Mouse (Mus musculus): Measurements from ENCODE around the gene H2-Ab1. TPM values are rescaled to one million over a fixed set of nuclear protein-coding genes. Genes with fewer than 3 reads are reported as not detected.
"Not testable (repeated sequence)": the region's sequence is repeated elsewhere in the genome, so short reads cannot be mapped to it uniquely, and the experiment has no call there.

H2-Ab1 gene
- polyA plus RNA-seq, 1 experiment from 2014 or later, result 13.5 TPM

- H3K9ac ChIP-seq (ENCODE audit: low read depth, low read length); H3K4me1 ChIP-seq (ENCODE audit: control insufficient read depth, insufficient read depth, low read length); H3K4me2 ChIP-seq; H3K9me3 ChIP-seq (replicated peaks; ENCODE audit: control insufficient read depth, low read length); H3K36me3 ChIP-seq (ENCODE audit: control insufficient read depth, insufficient read depth, low read length); H3K27me3 ChIP-seq (ENCODE audit: control insufficient read depth, insufficient read depth, low read length); H3K4me3 ChIP-seq (ENCODE audit: low read depth, low read length); H3K27ac ChIP-seq (ENCODE audit: low read depth, low read length); ATAC-seq (replicated peaks; ENCODE audit: insufficient number of reproducible peaks, low FRiP score, low TSS enrichment): not testable (repeated sequence)
- WGBS (ENCODE audit: insufficient replicate concordance), result 79% methylated on average over 5 of the region's 9 CpGs
Observed at GRCm38 (mm10) chr17:34230971-34231370, 26.5 kb upstream of the H2-Ab1 start.

DNA sequence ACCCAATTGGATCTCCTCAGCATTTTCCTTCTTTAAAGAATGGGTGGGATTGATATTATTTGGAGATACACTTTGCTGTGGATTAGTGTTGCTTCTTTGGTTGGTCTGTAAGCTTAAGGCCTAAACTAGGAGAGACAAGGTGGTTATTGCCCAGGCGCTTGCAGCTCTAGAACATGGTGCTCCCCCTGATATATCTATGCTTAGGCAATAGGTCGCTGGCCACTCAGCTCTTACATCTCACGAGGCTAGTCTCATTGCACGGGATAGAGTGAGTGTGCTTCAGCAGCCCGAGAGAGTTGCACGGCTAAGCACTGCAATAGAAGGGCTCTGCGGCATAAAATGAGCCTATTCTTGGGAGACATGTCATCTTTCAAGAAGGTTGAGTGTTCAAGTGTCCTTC lies 25.5 kb upstream of the H2-Ab1 start:
- not testable (repeated sequence) for H3K27me3 ChIP-seq (ENCODE audit: control insufficient read depth, insufficient read depth, low read length); H3K4me1 ChIP-seq (ENCODE audit: control insufficient read depth, insufficient read depth, low read length); ATAC-seq (replicated peaks; ENCODE audit: insufficient number of reproducible peaks, low FRiP score, low TSS enrichment); H3K27ac ChIP-seq (ENCODE audit: low read depth, low read length); H3K4me3 ChIP-seq (ENCODE audit: low read depth, low read length); H3K9ac ChIP-seq (ENCODE audit: low read depth, low read length); H3K36me3 ChIP-seq (ENCODE audit: control insufficient read depth, insufficient read depth, low read length); H3K4me2 ChIP-seq; H3K9me3 ChIP-seq (replicated peaks; ENCODE audit: control insufficient read depth, low read length)
- WGBS (ENCODE audit: insufficient replicate concordance), result 80% methylated on average over 3 of the region's 7 CpGs

DNA sequence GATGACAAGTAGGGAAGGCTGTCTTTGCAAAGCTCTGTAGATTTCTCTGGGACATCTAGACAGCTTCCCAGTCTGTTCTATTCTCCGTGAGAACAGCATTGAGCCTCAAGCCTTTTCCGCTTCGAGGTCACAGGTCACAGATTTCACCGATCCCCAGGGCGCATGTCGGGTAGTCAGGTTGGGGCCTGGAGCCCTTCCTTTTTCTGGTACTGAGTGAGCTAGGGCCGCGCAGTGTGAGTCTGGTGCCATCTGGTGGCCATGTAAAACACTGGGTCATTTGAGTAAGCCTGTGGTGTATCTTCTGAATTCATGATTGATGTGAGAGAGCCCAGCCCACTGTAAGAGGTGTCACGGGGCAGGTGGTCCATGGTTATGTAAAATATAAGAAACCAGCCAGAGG lies 22.6 kb upstream of the H2-Ab1 start:
- WGBS (ENCODE audit: insufficient replicate concordance), result 58% methylated on average over 9 of the region's 9 CpGs

DNA sequence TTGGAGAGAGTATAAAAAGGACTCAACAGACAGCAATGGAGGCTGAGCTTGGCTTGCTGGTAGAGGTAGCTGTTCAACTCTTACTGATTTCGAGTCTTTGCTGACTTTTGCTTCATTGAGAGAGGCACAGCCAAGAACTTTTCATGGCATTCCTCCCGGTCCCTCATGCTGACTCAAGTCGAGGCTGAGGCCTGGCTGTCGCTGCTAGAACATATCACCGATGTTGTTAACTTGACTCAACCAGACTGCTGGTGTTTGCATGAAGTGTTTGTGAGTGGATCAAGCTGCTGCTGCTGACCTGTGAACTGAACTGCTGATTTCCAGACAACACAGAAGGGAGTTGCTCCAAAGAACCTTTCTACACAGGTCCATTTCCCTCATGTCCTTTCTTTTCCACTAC lies 20.8 kb upstream of the H2-Ab1 start:
- Histone ChIP-seq H3K4me2 (no peak overlapping the region), H3K9me3 (replicated peaks; ENCODE audit: control insufficient read depth, low read length) (no peaks in the 10 kb centered on the region; the same call in 1 of the 2 replicates), H3K4me3 (ENCODE audit: low read depth, low read length) (no peak overlapping the region), H3K36me3 (ENCODE audit: control insufficient read depth, insufficient read depth, low read length) (no peaks in the 10 kb centered on the region), H3K9ac (ENCODE audit: low read depth, low read length) (no peak overlapping the region), H3K4me1 (ENCODE audit: control insufficient read depth, insufficient read depth, low read length) (no peaks in the 10 kb centered on the region), H3K27me3 (ENCODE audit: control insufficient read depth, insufficient read depth, low read length) (no peaks in the 10 kb centered on the region), H3K27ac (ENCODE audit: low read depth, low read length) (no peak overlapping the region)
- 65% methylated on average over 5 of the region's 5 CpGs for WGBS (ENCODE audit: insufficient replicate concordance)
- no peak for ATAC-seq (replicated peaks; ENCODE audit: insufficient number of reproducible peaks, low FRiP score, low TSS enrichment)

More for the DNA sequence above, 22.6 kb upstream of the H2-Ab1 start:
- Histone ChIP-seq H3K36me3 (ENCODE audit: control insufficient read depth, insufficient read depth, low read length) (no peaks in the 10 kb centered on the region), H3K4me1 (ENCODE audit: control insufficient read depth, insufficient read depth, low read length) (no peaks in the 10 kb centered on the region), H3K27ac (ENCODE audit: low read depth, low read length) (no peak overlapping the region), H3K4me3 (ENCODE audit: low read depth, low read length) (no peak overlapping the region), H3K9ac (ENCODE audit: low read depth, low read length) (no peak overlapping the region), H3K27me3 (ENCODE audit: control insufficient read depth, insufficient read depth, low read length) (no peaks in the 10 kb centered on the region), H3K4me2 (no peak overlapping the region), H3K9me3 (replicated peaks; ENCODE audit: control insufficient read depth, low read length) (no peaks in the 10 kb centered on the region; the same call in 1 of the 2 replicates)
- ATAC-seq (replicated peaks; ENCODE audit: insufficient number of reproducible peaks, low FRiP score, low TSS enrichment), result no peak

- no peak for ATAC-seq (replicated peaks; ENCODE audit: insufficient number of reproducible peaks, low FRiP score, low TSS enrichment)
- Histone ChIP-seq H3K4me1 (ENCODE audit: control insufficient read depth, insufficient read depth, low read length) (no peaks in the 10 kb centered on the region), H3K27me3 (ENCODE audit: control insufficient read depth, insufficient read depth, low read length) (peaks cover 2% of the 10 kb centered on the region; the same call in 1 of the 2 replicates), H3K4me2 (no peak overlapping the region), H3K9ac (ENCODE audit: low read depth, low read length) (no peak overlapping the region), H3K9me3 (replicated peaks; ENCODE audit: control insufficient read depth, low read length) (peaks cover 5% of the 10 kb centered on the region; the same call in 1 of the 2 replicates), H3K36me3 (ENCODE audit: control insufficient read depth, insufficient read depth, low read length) (no peaks in the 10 kb centered on the region), H3K27ac (ENCODE audit: low read depth, low read length) (no peak overlapping the region), H3K4me3 (ENCODE audit: low read depth, low read length) (no peak overlapping the region)
- 86% methylated on average over 3 of the region's 3 CpGs for WGBS (ENCODE audit: insufficient replicate concordance)
Observed at GRCm38 (mm10) chr17:34237741-34238140, 19.7 kb upstream of the H2-Ab1 start.

DNA sequence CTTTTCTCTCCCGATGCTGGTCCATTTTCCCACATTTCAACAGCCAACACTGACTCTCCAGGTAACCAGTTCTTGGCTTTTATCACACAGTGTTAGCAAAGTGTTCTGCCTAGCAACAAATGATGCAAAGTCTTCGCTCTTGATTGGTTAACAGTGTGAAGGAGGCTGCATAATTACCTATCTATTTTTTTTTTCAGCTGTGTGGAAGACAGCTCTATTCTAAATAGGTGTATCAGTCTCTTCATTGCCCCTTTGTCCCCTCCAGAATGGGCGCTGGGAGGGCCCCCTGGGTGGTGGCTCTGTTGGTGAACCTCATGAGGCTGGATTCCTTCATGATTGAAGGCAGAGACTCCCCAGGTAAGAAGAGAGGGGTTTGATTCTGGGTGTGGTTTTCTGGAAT lies 18.8 kb upstream of the H2-Ab1 start, which contains the start of gene H2-Ob:
Gene H2-Ob, plus strand, starts transcription at position 198 of the 400 bp plus-strand sequence.
- Histone ChIP-seq H3K9me3 (replicated peaks; ENCODE audit: control insufficient read depth, low read length) (peaks cover 5% of the 10 kb centered on the region; the same call in 1 of the 2 replicates), H3K4me1 (ENCODE audit: control insufficient read depth, insufficient read depth, low read length) (no peaks in the 10 kb centered on the region), H3K27ac (ENCODE audit: low read depth, low read length) (no peak within 1 kb of the TSS), H3K4me2 (no peak within 1 kb of the TSS), H3K9ac (ENCODE audit: low read depth, low read length) (no peak within 1 kb of the TSS), H3K4me3 (ENCODE audit: low read depth, low read length) (no peak within 1 kb of the TSS), H3K27me3 (ENCODE audit: control insufficient read depth, insufficient read depth, low read length) (peaks cover 4% of the 10 kb centered on the region; the same call in 1 of the 2 replicates), H3K36me3 (ENCODE audit: control insufficient read depth, insufficient read depth, low read length) (no peaks in the 10 kb centered on the region)
- no peak for ATAC-seq (replicated peaks; ENCODE audit: insufficient number of reproducible peaks, low FRiP score, low TSS enrichment)
- 60% methylated on average over 3 of the region's 3 CpGs for WGBS (ENCODE audit: insufficient replicate concordance)

DNA sequence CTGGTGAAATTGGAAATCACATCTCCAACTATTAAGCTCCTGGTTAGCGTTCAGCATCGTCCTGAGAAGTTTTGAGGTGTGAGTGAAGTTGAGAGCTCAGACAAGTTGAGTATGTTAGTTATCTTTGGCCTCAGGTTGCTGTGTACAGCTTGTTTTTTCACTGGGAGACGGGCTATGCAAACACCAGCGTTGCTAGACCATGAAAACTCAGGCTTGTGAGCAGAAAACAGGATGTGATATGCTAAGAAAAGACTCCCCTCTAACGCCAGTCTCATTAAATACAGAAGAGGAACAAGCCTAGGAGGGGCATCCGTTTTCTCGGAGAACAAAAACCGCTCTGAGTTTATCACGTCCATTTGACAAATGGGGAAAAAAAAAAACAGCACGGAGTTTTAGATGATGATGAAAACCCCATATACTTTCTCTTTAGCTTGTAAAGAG lies 17.9 kb upstream of the H2-Ab1 start:
- no peaks in the 10 kb centered on the region for H3K36me3 ChIP-seq (ENCODE audit: control insufficient read depth, insufficient read depth, low read length)
- 0 out of 2 replicates have a peak, but pooled peaks cover 5% of the 10 kb centered on the region for H3K9me3 ChIP-seq (replicated peaks; ENCODE audit: control insufficient read depth, low read length)
- no peak overlapping the region for H3K4me2 ChIP-seq
- H3K27me3 ChIP-seq (ENCODE audit: control insufficient read depth, insufficient read depth, low read length), result peaks cover 4% of the 10 kb centered on the region; the same call in 1 of the 2 replicates
- WGBS (ENCODE audit: insufficient replicate concordance), result 63% methylated on average over 10 of the region's 10 CpGs
- ATAC-seq (replicated peaks; ENCODE audit: insufficient number of reproducible peaks, low FRiP score, low TSS enrichment), result no peak
- no peak overlapping the region for H3K27ac ChIP-seq (ENCODE audit: low read depth, low read length)
- no peak overlapping the region for H3K9ac ChIP-seq (ENCODE audit: low read depth, low read length)
- H3K4me3 ChIP-seq (ENCODE audit: low read depth, low read length), result no peak overlapping the region
- no peaks in the 10 kb centered on the region for H3K4me1 ChIP-seq (ENCODE audit: control insufficient read depth, insufficient read depth, low read length)

- WGBS (ENCODE audit: insufficient replicate concordance), result 62% methylated on average over 3 of the region's 3 CpGs
- Histone ChIP-seq H3K4me2 (no peak overlapping the region), H3K9ac (ENCODE audit: low read depth, low read length) (no peak overlapping the region), H3K9me3 (replicated peaks; ENCODE audit: control insufficient read depth, low read length) (0 out of 2 replicates have a peak, but pooled peaks cover 5% of the 10 kb centered on the region), H3K27me3 (ENCODE audit: control insufficient read depth, insufficient read depth, low read length) (peaks cover 4% of the 10 kb centered on the region; the same call in 1 of the 2 replicates), H3K27ac (ENCODE audit: low read depth, low read length) (no peak overlapping the region), H3K4me1 (ENCODE audit: control insufficient read depth, insufficient read depth, low read length) (no peaks in the 10 kb centered on the region), H3K36me3 (ENCODE audit: control insufficient read depth, insufficient read depth, low read length) (no peaks in the 10 kb centered on the region), H3K4me3 (ENCODE audit: low read depth, low read length) (no peak overlapping the region)
- no peak for ATAC-seq (replicated peaks; ENCODE audit: insufficient number of reproducible peaks, low FRiP score, low TSS enrichment)
Observed at GRCm38 (mm10) chr17:34240366-34240765, 17.1 kb upstream of the H2-Ab1 start.

GRCm38 (mm10) chr17:34240916-34241315 lies 16.6 kb upstream of the H2-Ab1 start:
- Histone ChIP-seq H3K9ac (ENCODE audit: low read depth, low read length) (no peak overlapping the region), H3K36me3 (ENCODE audit: control insufficient read depth, insufficient read depth, low read length) (no peaks in the 10 kb centered on the region), H3K4me2 (no peak overlapping the region), H3K4me3 (ENCODE audit: low read depth, low read length) (no peak overlapping the region), H3K27ac (ENCODE audit: low read depth, low read length) (no peak overlapping the region), H3K9me3 (replicated peaks; ENCODE audit: control insufficient read depth, low read length) (0 out of 2 replicates have a peak, but pooled peaks cover 5% of the 10 kb centered on the region), H3K4me1 (ENCODE audit: control insufficient read depth, insufficient read depth, low read length) (no peaks in the 10 kb centered on the region), H3K27me3 (ENCODE audit: control insufficient read depth, insufficient read depth, low read length) (peaks cover 4% of the 10 kb centered on the region; the same call in 1 of the 2 replicates)
- no peak for ATAC-seq (replicated peaks; ENCODE audit: insufficient number of reproducible peaks, low FRiP score, low TSS enrichment)
- 74% methylated on average over 6 of the region's 6 CpGs for WGBS (ENCODE audit: insufficient replicate concordance)

All from heart, embryonic 11.5 days (tissue).